Comparison of ENCODE assay signal across 13 mouse cellular contexts in the genomic region with DNA sequence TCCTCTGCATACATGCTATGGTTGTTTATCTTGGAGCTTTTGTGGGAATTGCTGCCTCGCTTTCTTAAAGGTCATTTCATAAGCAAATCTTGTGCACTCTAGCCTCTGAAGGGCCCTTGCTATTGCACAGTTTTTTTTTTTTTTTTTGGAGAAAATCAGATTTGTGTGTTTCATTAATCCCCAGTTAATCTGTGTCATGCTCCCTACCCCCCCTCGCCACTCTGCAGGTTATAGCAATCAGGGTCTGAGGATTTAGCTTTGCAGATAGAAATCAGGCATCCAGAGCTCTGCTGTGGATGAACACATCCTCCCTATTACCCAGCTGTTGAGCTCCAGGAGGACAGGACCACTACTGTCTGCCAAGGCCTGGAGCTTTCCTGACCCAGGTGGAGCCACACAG. TPM values are rescaled to one million over a fixed set of nuclear protein-coding genes. Genes with fewer than 3 reads are reported as not detected.
DNase-seq lines count a peak whose midpoint lies in the region; ATAC-seq and TF ChIP-seq lines count a peak whose summit lies in the region.
"Had no signal": no experiment of that assay in that cellular context is flagged by ENCODE, and none has a peak within 500 bp of the region (broad histone marks: within the 10 kb centered on the region; RNA-seq: fewer than 3 reads in every experiment).

A gene (plus strand): TSS at position 301 of the 400 bp plus-strand sequence.

- ATAC-seq in neural tube, embryonic 11.5 days (ENCODE audit: insufficient read depth, low FRiP score, low TSS enrichment) = no peak
- no peak for ATAC-seq in midbrain, embryonic 12.5 days (ENCODE audit: low FRiP score, low read depth)
- ATAC-seq in lung, postnatal 0 days = no peak
- no peak for ATAC-seq in kidney, embryonic 15.5 days (replicated peaks; ENCODE audit: low FRiP score)

- 87% methylated on average over 2 of the region's 2 CpGs for WGBS in neural tube, embryonic 11.5 days
- 62% methylated on average over 2 of the region's 2 CpGs for WGBS in midbrain, embryonic 12.5 days
- 67% methylated on average over 2 of the region's 2 CpGs for WGBS in lung, postnatal 0 days
- WGBS in kidney, embryonic 15.5 days = 82% methylated on average over 2 of the region's 2 CpGs

- no peak for DNase-seq in adrenal gland, postnatal 25 days
- DNase-seq in adrenal gland, adult (ENCODE audit: inconsistent age in 2 of 2, low spot score in 1 of 2) = no peak
- DNase-seq in neural tube, embryonic 11.5 days (ENCODE audit: low spot score) = no peak
- no peak for DNase-seq in neural tube, embryonic 10.5 days (ENCODE audit: extremely low spot score, low spot score)
- no peak for DNase-seq in lung, postnatal 0 days (ENCODE audit: low spot score)
- DNase-seq in cerebellum, adult 8-10 months = no peak
- DNase-seq: cerebellum, postnatal 25 days; heart, postnatal 36 days; lung, postnatal 36 days had no signal

- no peak within 1 kb of the TSS for H3K4me3 ChIP-seq in neural tube, embryonic 11.5 days (ENCODE audit: low read depth, low read length)
- H3K4me3 ChIP-seq in midbrain, embryonic 12.5 days = no peak within 1 kb of the TSS
- no peak within 1 kb of the TSS for H3K4me3 ChIP-seq in lung, postnatal 0 days (ENCODE audit: low read depth, low read length)
- H3K4me3 ChIP-seq in kidney, embryonic 15.5 days (replicated peaks) = no peak within 1 kb of the TSS

- H3K36me3 ChIP-seq in neural tube, embryonic 11.5 days (ENCODE audit: control insufficient read depth, insufficient read depth, low read length) = no peaks in the 10 kb centered on the region
- H3K36me3 ChIP-seq in midbrain, embryonic 12.5 days = no peaks in the 10 kb centered on the region
- H3K36me3 ChIP-seq in lung, postnatal 0 days (ENCODE audit: insufficient read depth, low read length) = no peaks in the 10 kb centered on the region
- H3K36me3 ChIP-seq in kidney, embryonic 15.5 days = no peaks in the 10 kb centered on the region
- H3K36me3 ChIP-seq: G1E had no signal

- H3K27ac ChIP-seq in neural tube, embryonic 11.5 days (ENCODE audit: low read depth, low read length) = no peak within 1 kb of the TSS
- no peak within 1 kb of the TSS for H3K27ac ChIP-seq in midbrain, embryonic 12.5 days (replicated peaks)
- no peak within 1 kb of the TSS for H3K27ac ChIP-seq in lung, postnatal 0 days (ENCODE audit: low read length)
- no peak within 1 kb of the TSS for H3K27ac ChIP-seq in kidney, embryonic 15.5 days
- H3K27ac ChIP-seq: kidney, postnatal 0 days had no signal

- H3K9me3 ChIP-seq in neural tube, embryonic 11.5 days (ENCODE audit: control insufficient read depth, low read length) = no peaks in the 10 kb centered on the region
- no peaks in the 10 kb centered on the region for H3K9me3 ChIP-seq in midbrain, embryonic 12.5 days
- H3K9me3 ChIP-seq in lung, postnatal 0 days (ENCODE audit: low read length) = no peaks in the 10 kb centered on the region
- no peaks in the 10 kb centered on the region for H3K9me3 ChIP-seq in kidney, embryonic 15.5 days (replicated peaks)

- H3K4me1 ChIP-seq in neural tube, embryonic 11.5 days (ENCODE audit: control insufficient read depth, insufficient read depth, low read length) = no peaks in the 10 kb centered on the region
- no peaks in the 10 kb centered on the region for H3K4me1 ChIP-seq in midbrain, embryonic 12.5 days
- no peaks in the 10 kb centered on the region for H3K4me1 ChIP-seq in lung, postnatal 0 days (ENCODE audit: insufficient read depth, low read depth, low read length)
- no peaks in the 10 kb centered on the region for H3K4me1 ChIP-seq in kidney, embryonic 15.5 days

- TF ChIP-seq CTCF in lung, postnatal 0 days (IDR thresholded peaks at IDR 0.05) = no peak

- no peak within 1 kb of the TSS for H3K4me2 ChIP-seq in neural tube, embryonic 11.5 days (ENCODE audit: low read depth)
- H3K4me2 ChIP-seq in midbrain, embryonic 12.5 days (replicated peaks) = no peak within 1 kb of the TSS
- H3K4me2 ChIP-seq in lung, postnatal 0 days (replicated peaks; ENCODE audit: low read depth, low read length) = no peak within 1 kb of the TSS
- H3K4me2 ChIP-seq in kidney, embryonic 15.5 days = no peak within 1 kb of the TSS

- H3K9ac ChIP-seq in neural tube, embryonic 11.5 days (ENCODE audit: low read length) = no peak within 1 kb of the TSS
- H3K9ac ChIP-seq in midbrain, embryonic 12.5 days (replicated peaks) = no peak within 1 kb of the TSS
- no peak within 1 kb of the TSS for H3K9ac ChIP-seq in lung, postnatal 0 days (replicated peaks; ENCODE audit: low read depth)
- no peak within 1 kb of the TSS for H3K9ac ChIP-seq in kidney, embryonic 15.5 days

- no peak for TF ChIP-seq EP300 in lung, postnatal 0 days (IDR thresholded peaks at IDR 0.05)

- H3K27me3 ChIP-seq in neural tube, embryonic 11.5 days (ENCODE audit: control insufficient read depth, insufficient read depth, low read length) = no peaks in the 10 kb centered on the region
- H3K27me3 ChIP-seq in midbrain, embryonic 12.5 days = no peaks in the 10 kb centered on the region
- H3K27me3 ChIP-seq in lung, postnatal 0 days (replicated peaks; ENCODE audit: insufficient read depth, low read length) = no peaks in the 10 kb centered on the region
- no peaks in the 10 kb centered on the region for H3K27me3 ChIP-seq in kidney, embryonic 15.5 days

RNA-seq across cellular contexts. Expression of the gene that starts here (rescaled TPM):
- total RNA-seq in adrenal gland, postnatal 25 days (2021) = 7.4 and 12.3 TPM in 2 replicates
- polyA plus RNA-seq in neural tube, embryonic 11.5 days (2014; fragmentation: Nextera tagmentation; extraction: Ambion mirVana) = 12.6 and 14.2 TPM in 2 replicates
- 15.2 and 16.5 TPM in 2 replicates for polyA plus RNA-seq in midbrain, embryonic 12.5 days (2016; fragmentation: Nextera tagmentation; extraction: Ambion mirVana)
- 0.02 and 0.06 TPM in 2 replicates for polyA plus RNA-seq in lung, postnatal 0 days (2015; fragmentation: Nextera tagmentation; extraction: Ambion mirVana)
- polyA plus RNA-seq in kidney, embryonic 15.5 days (2015; fragmentation: Nextera tagmentation; extraction: Ambion mirVana) = 1.1 and 1.8 TPM in 2 replicates
- polyA plus RNA-seq: G1E had no signal
